ENCODE assay signal across 8 mouse cellular contexts in genomic region chr6:99095185-99096104, GRCm38 (mm10).
DNase-seq lines count a peak whose midpoint lies in the region; ATAC-seq and TF ChIP-seq lines count a peak whose summit lies in the region.

No protein-coding gene starts in this region.

- no peaks in the 10 kb centered on the region for H3K36me3 ChIP-seq in forebrain, postnatal 0 days (ENCODE audit: insufficient read depth)
- H3K36me3 ChIP-seq in hindbrain, embryonic 16.5 days (ENCODE audit: control insufficient read depth, insufficient read depth, low read length) = no peaks in the 10 kb centered on the region
- H3K36me3 ChIP-seq in liver, embryonic 16.5 days (ENCODE audit: control insufficient read depth, insufficient read depth) = no peaks in the 10 kb centered on the region
- no peaks in the 10 kb centered on the region for H3K36me3 ChIP-seq in neural tube, embryonic 15.5 days

- in situ Hi-C loops in Patski (cut with MboI; ENCODE audit: low pct_unique_long_range_greater_than_20kb) = no loop called here

- peak overlapping the region; percentile 69 for H3K27ac ChIP-seq in forebrain, postnatal 0 days (ENCODE audit: low read depth, low read length)
- H3K27ac ChIP-seq in hindbrain, embryonic 16.5 days (ENCODE audit: low read depth, low read length) = no peak overlapping the region
- peak overlapping the region; percentile 75 for H3K27ac ChIP-seq in liver, embryonic 16.5 days (ENCODE audit: low read length)
- 0 out of 2 replicates have a peak overlapping the region, but pooled peaks have one; percentile 37 for H3K27ac ChIP-seq in neural tube, embryonic 15.5 days (replicated peaks)

- CTCF ChIA-PET in Patski (lab: Charles Lee) = interaction anchor here (1.0 to 1.1 kb wide), 5 partner anchors 27 to 77 kb away, joined by 3 to 4 read pairs (median 3); no protein-coding TSS in a partner anchor

- H3K9me3 ChIP-seq in forebrain, postnatal 0 days (ENCODE audit: low read length) = no peaks in the 10 kb centered on the region
- 0 out of 2 replicates have a peak, but pooled peaks cover 2% of the 10 kb centered on the region for H3K9me3 ChIP-seq in hindbrain, embryonic 16.5 days (ENCODE audit: control insufficient read depth, low read length)
- no peaks in the 10 kb centered on the region for H3K9me3 ChIP-seq in liver, embryonic 16.5 days (replicated peaks; ENCODE audit: control insufficient read depth, low read length)
- H3K9me3 ChIP-seq in neural tube, embryonic 15.5 days (replicated peaks) = no peaks in the 10 kb centered on the region

- peaks cover 7% of the 10 kb centered on the region for H3K4me1 ChIP-seq in forebrain, postnatal 0 days (ENCODE audit: insufficient read depth)
- H3K4me1 ChIP-seq in hindbrain, embryonic 16.5 days (ENCODE audit: control insufficient read depth, insufficient read depth, low read depth, low read length) = peaks cover 12% of the 10 kb centered on the region
- peaks cover 17% of the 10 kb centered on the region for H3K4me1 ChIP-seq in liver, embryonic 16.5 days (ENCODE audit: control insufficient read depth, low read depth, low read length)
- H3K4me1 ChIP-seq in neural tube, embryonic 15.5 days = peaks cover 25% of the 10 kb centered on the region

- peak; percentile 19 for ATAC-seq in Patski
- no peak for ATAC-seq in forebrain, postnatal 0 days
- no peak for ATAC-seq in hindbrain, embryonic 16.5 days
- peak; percentile 54 for ATAC-seq in liver, embryonic 16.5 days (ENCODE audit: low read depth)
- ATAC-seq in neural tube, embryonic 15.5 days (ENCODE audit: low FRiP score) = no peak

- WGBS in forebrain, postnatal 0 days = 26% methylated on average over 18 of the region's 18 CpGs
- WGBS in hindbrain, embryonic 16.5 days = 26% methylated on average over 18 of the region's 18 CpGs
- WGBS in liver, embryonic 16.5 days (ENCODE audit: insufficient replicate concordance) = 4% methylated on average over 18 of the region's 18 CpGs
- WGBS in neural tube, embryonic 15.5 days = 23% methylated on average over 18 of the region's 18 CpGs

- peak overlapping the region; percentile 25; the same call in 1 of the 2 replicates for H3K9ac ChIP-seq in forebrain, postnatal 0 days
- H3K9ac ChIP-seq in hindbrain, embryonic 16.5 days (ENCODE audit: low read depth, low read length) = no peak overlapping the region
- H3K9ac ChIP-seq in liver, embryonic 16.5 days (ENCODE audit: low read depth, low read length) = peak overlapping the region; percentile 61
- H3K9ac ChIP-seq in neural tube, embryonic 15.5 days (replicated peaks) = no peak overlapping the region

- POLR2A ChIA-PET in Patski (lab: Charles Lee) = interaction anchor here (0.6 kb wide), 1 partner anchor 433 kb away, joined by 3 read pairs; no protein-coding TSS in a partner anchor

- DNase-seq in A20 (ENCODE audit: low read depth, low spot score) (peak; percentile 70), Patski (ENCODE audit: low read depth, low spot score) (no peak)
- DNase-seq in forebrain, postnatal 0 days = no peak
- DNase-seq in yolk sac, embryonic 10.5 days (ENCODE audit: low spot score) = no peak
- DNase-seq in layer of hippocampus, adult 9-11 months = no peak

- H3K4me3 ChIP-seq in forebrain, postnatal 0 days (ENCODE audit: low read depth, low read length) = peak overlapping the region; percentile 14
- peak overlapping the region; percentile 2 for H3K4me3 ChIP-seq in hindbrain, embryonic 16.5 days (ENCODE audit: low read length)
- peak overlapping the region; percentile 54 for H3K4me3 ChIP-seq in liver, embryonic 16.5 days (ENCODE audit: low read depth, low read length)
- peak overlapping the region; percentile 12; the same call in 1 of the 2 replicates for H3K4me3 ChIP-seq in neural tube, embryonic 15.5 days (replicated peaks)

- no peak for TF ChIP-seq CTCF in Patski (IDR thresholded peaks at IDR 0.05)
- no peak for TF ChIP-seq CTCF in forebrain, postnatal 0 days (IDR thresholded peaks at IDR 0.05; ENCODE audit: low read depth)

- H3K4me2 ChIP-seq in forebrain, postnatal 0 days (ENCODE audit: low read depth) = peak overlapping the region; percentile 38
- peak overlapping the region; percentile 44 for H3K4me2 ChIP-seq in hindbrain, embryonic 16.5 days (ENCODE audit: low read length)
- H3K4me2 ChIP-seq in liver, embryonic 16.5 days (ENCODE audit: low read depth, low read length) = peak overlapping the region; percentile 49
- H3K4me2 ChIP-seq in neural tube, embryonic 15.5 days = peak overlapping the region; percentile 46

- H3K27me3 ChIP-seq in Patski = no peaks in the 10 kb centered on the region
- H3K27me3 ChIP-seq in forebrain, postnatal 0 days (ENCODE audit: insufficient read depth, low read length) = no peaks in the 10 kb centered on the region
- H3K27me3 ChIP-seq in hindbrain, embryonic 16.5 days (replicated peaks; ENCODE audit: control insufficient read depth, insufficient read depth, low read length) = no peaks in the 10 kb centered on the region
- no peaks in the 10 kb centered on the region for H3K27me3 ChIP-seq in liver, embryonic 16.5 days (ENCODE audit: control insufficient read depth, insufficient read depth, low read depth, low read length)
- peaks cover 4% of the 10 kb centered on the region; the same call in 1 of the 2 replicates for H3K27me3 ChIP-seq in neural tube, embryonic 15.5 days (replicated peaks)

Comparison
In these comparisons a context has a peak if more than half of its experiments do, and no peak if none do; other contexts are left out.
1. ATAC-seq: peak in Patski (single experiment) and liver, embryonic 16.5 days (single experiment); none in forebrain, postnatal 0 days (single experiment), hindbrain, embryonic 16.5 days (single experiment) and neural tube, embryonic 15.5 days (single experiment).
2. H3K4me3 ChIP-seq: peak in every context shown above with its lines; median percentile 54 in liver, embryonic 16.5 days; 14 in forebrain, postnatal 0 days; 12 in neural tube, embryonic 15.5 days; 2 in hindbrain, embryonic 16.5 days.
3. H3K9ac ChIP-seq: peak in forebrain, postnatal 0 days (single experiment) and liver, embryonic 16.5 days (single experiment); none in hindbrain, embryonic 16.5 days (single experiment) and neural tube, embryonic 15.5 days (single experiment).
4. Peak in every context shown above with its lines, with median percentiles within 50 percentile points of each other: H3K4me2 ChIP-seq.